ENCODE assay signal across 7 mouse cellular contexts in genomic region chr16:21238722-21239121, GRCm38 (mm10). TPM values are rescaled to one million over a fixed set of nuclear protein-coding genes. Genes with fewer than 3 reads are reported as not detected.
DNase-seq lines count a peak whose midpoint lies in the region; ATAC-seq and TF ChIP-seq lines count a peak whose summit lies in the region.

No protein-coding gene starts in this region.

- H3K4me1 ChIP-seq in embryonic fibroblast, embryonic 13.5 days (ENCODE audit: control insufficient read depth, insufficient read depth, low read length): peaks cover 14% of the 10 kb centered on the region
- H3K4me1 ChIP-seq in hindbrain, embryonic 14.5 days (replicated peaks; ENCODE audit: control insufficient read depth, insufficient read depth, low read length): peaks cover 20% of the 10 kb centered on the region
- H3K4me1 ChIP-seq in midbrain, postnatal 0 days (ENCODE audit: insufficient read depth, low read length): no peaks in the 10 kb centered on the region

- peak overlapping the region; percentile 19; the same call in 1 of the 2 replicates for H3K27ac ChIP-seq in embryonic fibroblast, embryonic 13.5 days (ENCODE audit: insufficient read depth, low read length)
- H3K27ac ChIP-seq in hindbrain, embryonic 14.5 days: no peak overlapping the region
- H3K27ac ChIP-seq in midbrain, postnatal 0 days (ENCODE audit: low read depth, low read length): no peak overlapping the region

- no peaks in the 10 kb centered on the region for H3K36me3 ChIP-seq in hindbrain, embryonic 14.5 days (replicated peaks; ENCODE audit: control insufficient read depth, insufficient read depth)
- H3K36me3 ChIP-seq in midbrain, postnatal 0 days (ENCODE audit: insufficient read depth, low read length): no peaks in the 10 kb centered on the region

- H3K9me3 ChIP-seq in hindbrain, embryonic 14.5 days (ENCODE audit: control insufficient read depth, low read length): no peaks in the 10 kb centered on the region
- no peaks in the 10 kb centered on the region for H3K9me3 ChIP-seq in midbrain, postnatal 0 days (ENCODE audit: low read length)

- 18% methylated on average over 5 of the region's 5 CpGs for WGBS in hindbrain, embryonic 14.5 days
- WGBS in midbrain, postnatal 0 days: 19% methylated on average over 5 of the region's 5 CpGs

- no peak for TF ChIP-seq POLR2A in embryonic fibroblast, embryonic 13.5 days (IDR thresholded peaks at IDR 0.05; ENCODE audit: low read depth, low read length)

- TF ChIP-seq CTCF in embryonic fibroblast, embryonic 13.5 days (IDR thresholded peaks at IDR 0.05; ENCODE audit: borderline replicate concordance, insufficient read depth, low read length): no peak
- TF ChIP-seq CTCF in midbrain, postnatal 0 days (IDR thresholded peaks at IDR 0.05): no peak

- no peaks in the 10 kb centered on the region for H3K27me3 ChIP-seq in hindbrain, embryonic 14.5 days (ENCODE audit: control insufficient read depth, insufficient read depth, low read length)
- no peaks in the 10 kb centered on the region for H3K27me3 ChIP-seq in midbrain, postnatal 0 days (ENCODE audit: insufficient read depth, low read length)

- peak; percentile 30 to 76 for DNase-seq in left cerebral cortex, postnatal 10 days (ENCODE audit: extremely low spot score in 1 of 2, low spot score in 2 of 2)
- no peak for DNase-seq in left cerebral cortex, adult 8-10 months (ENCODE audit: low spot score in 2 of 2)
- DNase-seq in hindbrain, embryonic 14.5 days (ENCODE audit: low spot score): no peak
- peak; percentile 64 for DNase-seq in midbrain, postnatal 0 days (ENCODE audit: low spot score)
- DNase-seq in cerebellum, adult 9-11 months: no peak
- no peak for DNase-seq in urinary bladder, postnatal 25 days (ENCODE audit: low spot score)

- intact Hi-C loops in left cerebral cortex, postnatal 10 days (cut with DNase I): no loop called here

- no peak overlapping the region for H3K4me2 ChIP-seq in hindbrain, embryonic 14.5 days (replicated peaks)
- H3K4me2 ChIP-seq in midbrain, postnatal 0 days (ENCODE audit: low read depth, low read length, poor library complexity, severe bottlenecking): no peak overlapping the region

- peak; percentile 53; the same call in 1 of the 2 replicates for ATAC-seq in hindbrain, embryonic 14.5 days (ENCODE audit: low FRiP score)
- peak; percentile 44; the same call in 1 of the 2 replicates for ATAC-seq in midbrain, postnatal 0 days (ENCODE audit: low FRiP score)

- H3K4me3 ChIP-seq in embryonic fibroblast, embryonic 13.5 days (ENCODE audit: insufficient read depth, low read length): no peak overlapping the region
- no peak overlapping the region for H3K4me3 ChIP-seq in hindbrain, embryonic 14.5 days (replicated peaks; ENCODE audit: low read length)
- no peak overlapping the region for H3K4me3 ChIP-seq in midbrain, postnatal 0 days (ENCODE audit: low read depth, low read length)

- no peak overlapping the region for H3K9ac ChIP-seq in hindbrain, embryonic 14.5 days
- H3K9ac ChIP-seq in midbrain, postnatal 0 days (replicated peaks; ENCODE audit: low read length, poor library complexity, severe bottlenecking): no peak overlapping the region

RNA-seq across cellular contexts. Expression of gene Ephb3, which starts 34.2 kb away (rescaled TPM):
- 10 to 100 TPM; 29.7 to 34.1 TPM for total RNA-seq in left cerebral cortex, postnatal 10 days (2021)
- 10 to 100 TPM; 18.4 to 21.0 (median 19.9) TPM for total RNA-seq in left cerebral cortex, adult 8-10 months (2022)
- 23.6 and 45.5 TPM in 2 replicates for polyA plus RNA-seq in embryonic fibroblast, embryonic 13.5 days (2011; ENCODE audit: insufficient read length, low read depth, missing spikeins)
- polyA plus RNA-seq in hindbrain, embryonic 14.5 days (2014; fragmentation: Nextera tagmentation; extraction: Ambion mirVana): 11.8 and 11.9 TPM in 2 replicates
- total RNA-seq in midbrain, postnatal 0 days (2014; rRNA removed): 20.1 and 20.5 TPM in 2 replicates
- 9.0 and 9.5 TPM in 2 replicates for polyA plus RNA-seq in midbrain, postnatal 0 days (2015; fragmentation: Nextera tagmentation; extraction: Ambion mirVana)

Comparison
In these comparisons a context has a peak if more than half of its experiments do, and no peak if none do; other contexts are left out.
1. DNase-seq: peak in left cerebral cortex, postnatal 10 days (2 of 2) and midbrain, postnatal 0 days (single experiment); none in left cerebral cortex, adult 8-10 months (0 of 2), hindbrain, embryonic 14.5 days (single experiment), cerebellum, adult 9-11 months (single experiment) and urinary bladder, postnatal 25 days (single experiment).